Mouse (Mus musculus): ENCODE data around the gene Asb13. TPM values are rescaled to one million over a fixed set of nuclear protein-coding genes. Genes with fewer than 3 reads are reported as not detected.

Gene Asb13
- polyA plus RNA-seq (2012; rRNA removed; ENCODE audit: low replicate concordance) = 14.8 and 19.7 TPM in 2 replicates

GRCm38 (mm10) chr13:3633895-3634811, at the start of gene Asb13:
Asb13 (plus strand) TSS chr13:3634032.

GRCm38 (mm10) chr13:3610795-3611438, 22.9 kb upstream of the Asb13 start, which contains the start of gene Fam208b:
Fam208b (minus strand) TSS chr13:3611108.

Other genes starting within 250 kb of the Asb13 start
- gene Gdi2, start 96.0 kb upstream of the Asb13 start, polyA plus RNA-seq (2012; rRNA removed; ENCODE audit: low replicate concordance) = 144 and 256 TPM in 2 replicates
- gene Fam208b, start 22.9 kb upstream of the Asb13 start, polyA plus RNA-seq (2012; rRNA removed; ENCODE audit: low replicate concordance) = 0.18 and 0.47 TPM in 2 replicates
- gene Calml3, start 170.3 kb downstream of the Asb13 start, polyA plus RNA-seq (2012; rRNA removed; ENCODE audit: low replicate concordance) = not detected in 2 replicates
- not detected in 2 replicates for gene Calm4, start 203.7 kb downstream of the Asb13 start, polyA plus RNA-seq (2012; rRNA removed; ENCODE audit: low replicate concordance)
- not detected in 2 replicates for gene Calm5, start 220.1 kb downstream of the Asb13 start, polyA plus RNA-seq (2012; rRNA removed; ENCODE audit: low replicate concordance)

Measured in duodenum, adult 2 months (tissue).